Mouse (Mus musculus) stomach, postnatal 0 days (tissue): ENCODE data around the gene Mark3. TPM values are rescaled to one million over a fixed set of nuclear protein-coding genes. Genes with fewer than 3 reads are reported as not detected.

Experiments used
- ATAC-seq: fragments of 200-750 bp; cut with Nextera tagmentation; 2 replicates; pipeline ENCODE4 v1.8.0; 2017; ENCODE audit not compliant: low FRiP score, low TSS enrichment
- DNase-seq: peaks from one replicate; pipeline ENCODE4 v3.0.0-alpha.2; 2016; ENCODE audit warnings: low spot score
- H3K27ac ChIP-seq: fragments of 300-500 bp; sonication (generic); replicated peaks from 2 replicates; pipeline ENCODE4 v1.5.1; 2014; ENCODE audit warnings: mild to moderate bottlenecking, control low read depth
- H3K27me3 ChIP-seq: fragments of 300-500 bp; sonication (generic); 2 replicates; pipeline ENCODE4 v1.6.1; 2014; ENCODE audit warnings: low read length; ENCODE audit not compliant: control insufficient read depth, insufficient read depth
- H3K36me3 ChIP-seq: fragments of 300-500 bp; sonication (generic); 2 replicates; pipeline ENCODE4 v1.6.1; 2014; ENCODE audit warnings: low read length, mixed read lengths; ENCODE audit not compliant: control insufficient read depth, insufficient read depth
- H3K4me1 ChIP-seq: fragments of 300-500 bp; sonication (generic); replicated peaks from 2 replicates; pipeline ENCODE4 v1.6.1; 2014; ENCODE audit warnings: antibody characterized with exemption; ENCODE audit not compliant: control insufficient read depth, insufficient read depth
- H3K4me2 ChIP-seq: fragments of 300-500 bp; sonication (generic); replicated peaks from 2 replicates; pipeline ENCODE4 v1.6.1; 2014; ENCODE audit warnings: low read depth, mild to moderate bottlenecking, control low read depth, moderate library complexity
- H3K4me3 ChIP-seq: fragments of 300-500 bp; sonication (generic); 2 replicates; pipeline ENCODE4 v1.5.1; 2014; ENCODE audit warnings: low read depth, low read length, control low read depth
- H3K9ac ChIP-seq: fragments of 300-500 bp; sonication (generic); 2 replicates; pipeline ENCODE4 v1.6.1; 2014; ENCODE audit warnings: mild to moderate bottlenecking, low read length, control low read depth, mixed read lengths
- H3K9me3 ChIP-seq: fragments of 300-500 bp; sonication (generic); 2 replicates; pipeline ENCODE4 v1.6.1; 2016; ENCODE audit warnings: low read length; ENCODE audit not compliant: control insufficient read depth
- CTCF ChIP-seq: IDR thresholded peaks from 2 replicates; pipeline ENCODE4 v1.5.1; 2016; ENCODE audit warnings: antibody characterized with exemption, low read depth, mild to moderate bottlenecking, moderate library complexity
- EP300 ChIP-seq: optimal IDR thresholded peaks from 2 replicates; pipeline ENCODE3; 2016; ENCODE audit warnings: antibody characterized with exemption
- WGBS: fragments of 180-500 bp; shearing (Covaris S2); extraction: QIAGEN DNeasy Blood & Tissue Kit; methylation state at CpG from one replicate; pipeline ENCODE4 v1.1.7; 2014; 5-methylcytosine and 5-hydroxymethylcytosine counted together
- polyA plus RNA-seq: library from polyadenylated mRNA; unstranded; fragments of >200 nt; fragmentation: Nextera tagmentation; extraction: Ambion mirVana; gene quantifications from 2 replicates; pipeline ENCODE4 v1.2.1, GENCODE M21; 2015

Mark3 gene
- polyA plus RNA-seq, 1 experiment from 2014 or later, result 15.6 TPM

- H3K27ac ChIP-seq, result peak overlapping the region; percentile 85
- H3K36me3 ChIP-seq, result peaks cover 3% of the 10 kb centered on the region; the same call in 1 of the 2 replicates
- H3K4me1 ChIP-seq, result peaks cover 13% of the 10 kb centered on the region
- ATAC-seq, result peak; percentile 47
- no peaks in the 10 kb centered on the region for H3K27me3 ChIP-seq
- no peaks in the 10 kb centered on the region for H3K9me3 ChIP-seq
- WGBS, result 22% methylated on average over 14 of the region's 14 CpGs
- DNase-seq, result peak; percentile 63
- H3K4me3 ChIP-seq, result no peak overlapping the region
- no peak overlapping the region for H3K4me2 ChIP-seq
- H3K9ac ChIP-seq, result peak overlapping the region; percentile 18; the same call in 1 of the 2 replicates
- TF ChIP-seq CTCF (no peak), EP300 (no peak)
Observed at GRCm38 (mm10) chr12:111687350-111688068, 113.2 kb downstream of the Mark3 start.

GRCm38 (mm10) chr12:111688069-111688428 lies 113.7 kb downstream of the Mark3 start:
- Histone ChIP-seq H3K27me3 (no peaks in the 10 kb centered on the region), H3K36me3 (peaks cover 3% of the 10 kb centered on the region; the same call in 1 of the 2 replicates), H3K9me3 (no peaks in the 10 kb centered on the region), H3K4me2 (no peak overlapping the region), H3K27ac (peak overlapping the region; percentile 85), H3K4me1 (peaks cover 12% of the 10 kb centered on the region), H3K9ac (0 out of 2 replicates have a peak overlapping the region, but pooled peaks have one; percentile 18), H3K4me3 (no peak overlapping the region)
- no peak for DNase-seq
- 43% methylated on average over 2 of the region's 2 CpGs for WGBS
- TF ChIP-seq CTCF (no peak), EP300 (no peak)
- no peak for ATAC-seq

- no peaks in the 10 kb centered on the region for H3K27me3 ChIP-seq
- no peak for DNase-seq
- no peak for ATAC-seq
- no peak overlapping the region for H3K9ac ChIP-seq
- no peaks in the 10 kb centered on the region for H3K9me3 ChIP-seq
- H3K4me3 ChIP-seq, result no peak overlapping the region
- TF ChIP-seq EP300 (no peak), CTCF (no peak)
- H3K4me1 ChIP-seq, result peaks cover 18% of the 10 kb centered on the region
- 60% methylated on average over 11 of the region's 11 CpGs for WGBS
- no peak overlapping the region for H3K4me2 ChIP-seq
- H3K36me3 ChIP-seq, result no peaks in the 10 kb centered on the region
- H3K27ac ChIP-seq, result no peak overlapping the region
Observed at GRCm38 (mm10) chr12:111689426-111689825, 115.1 kb downstream of the Mark3 start.

GRCm38 (mm10) chr12:111691346-111691872 lies 117.1 kb downstream of the Mark3 start:
- DNase-seq, result no peak

GRCm38 (mm10) chr12:111692899-111693298 lies 118.6 kb downstream of the Mark3 start:
- no peak overlapping the region for H3K9ac ChIP-seq
- no peak overlapping the region for H3K27ac ChIP-seq
- no peaks in the 10 kb centered on the region for H3K27me3 ChIP-seq
- DNase-seq, result no peak
- no peaks in the 10 kb centered on the region for H3K9me3 ChIP-seq
- ATAC-seq, result no peak
- H3K36me3 ChIP-seq, result no peaks in the 10 kb centered on the region
- H3K4me2 ChIP-seq, result no peak overlapping the region
- 95% methylated on average over 5 of the region's 5 CpGs for WGBS
- no peak overlapping the region for H3K4me3 ChIP-seq
- peaks cover 11% of the 10 kb centered on the region for H3K4me1 ChIP-seq
- no peak for TF ChIP-seq CTCF

More at GRCm38 (mm10) chr12:111691346-111691872, 117.1 kb downstream of the Mark3 start:
- 19% methylated on average over 5 of the region's 5 CpGs for WGBS
- no peak for TF ChIP-seq CTCF
- Histone ChIP-seq H3K4me2 (no peak overlapping the region), H3K9me3 (no peaks in the 10 kb centered on the region), H3K27ac (peak overlapping the region; percentile 49; the same call in 1 of the 2 replicates), H3K4me3 (no peak overlapping the region), H3K4me1 (peaks cover 19% of the 10 kb centered on the region), H3K36me3 (no peaks in the 10 kb centered on the region), H3K27me3 (no peaks in the 10 kb centered on the region), H3K9ac (no peak overlapping the region)
- no peak for ATAC-seq
